Mouse (Mus musculus): ENCODE measurements around the gene Pcbp1.

- TF ChIP-seq MYOD1 (IDR thresholded peaks at IDR 0.05; ENCODE audit: control insufficient read depth in 1 of 3, insufficient read length in 2 of 3, low read depth in 2 of 3) (no peak), POLR2A (IDR thresholded peaks at IDR 0.05; ENCODE audit: insufficient read length, low read depth) (no peak), USF1 (IDR thresholded peaks at IDR 0.05; ENCODE audit: low read depth) (no peak), SRF (IDR thresholded peaks at IDR 0.05; ENCODE audit: control insufficient read depth, insufficient read length, low read depth) (no peak), E2F4 (IDR thresholded peaks at IDR 0.05; ENCODE audit: insufficient read depth) (no peak), POLR2AphosphoS2 (IDR thresholded peaks at IDR 0.05; ENCODE audit: insufficient read length, low read depth) (no peak), MYOG (IDR thresholded peaks at IDR 0.05; ENCODE audit: control insufficient read depth in 1 of 3, insufficient read depth in 1 of 3, insufficient read length in 2 of 3, low read depth in 2 of 3) (no peak), TCF12 (IDR thresholded peaks at IDR 0.05; ENCODE audit: insufficient read depth, poor library complexity, severe bottlenecking) (no peak), MAX (IDR thresholded peaks at IDR 0.05; ENCODE audit: low read depth) (no peak), CEBPB (IDR thresholded peaks at IDR 0.05; ENCODE audit: insufficient read depth, poor library complexity, severe bottlenecking) (no peak)
These were observed 28.9 kb downstream of the Pcbp1 start for GRCm38 (mm10) chr6:86497071-86497815.

Measured in myocyte (in vitro differentiated cells).